Comparison of ENCODE assay signal across 8 mouse cellular contexts in the genomic region with DNA sequence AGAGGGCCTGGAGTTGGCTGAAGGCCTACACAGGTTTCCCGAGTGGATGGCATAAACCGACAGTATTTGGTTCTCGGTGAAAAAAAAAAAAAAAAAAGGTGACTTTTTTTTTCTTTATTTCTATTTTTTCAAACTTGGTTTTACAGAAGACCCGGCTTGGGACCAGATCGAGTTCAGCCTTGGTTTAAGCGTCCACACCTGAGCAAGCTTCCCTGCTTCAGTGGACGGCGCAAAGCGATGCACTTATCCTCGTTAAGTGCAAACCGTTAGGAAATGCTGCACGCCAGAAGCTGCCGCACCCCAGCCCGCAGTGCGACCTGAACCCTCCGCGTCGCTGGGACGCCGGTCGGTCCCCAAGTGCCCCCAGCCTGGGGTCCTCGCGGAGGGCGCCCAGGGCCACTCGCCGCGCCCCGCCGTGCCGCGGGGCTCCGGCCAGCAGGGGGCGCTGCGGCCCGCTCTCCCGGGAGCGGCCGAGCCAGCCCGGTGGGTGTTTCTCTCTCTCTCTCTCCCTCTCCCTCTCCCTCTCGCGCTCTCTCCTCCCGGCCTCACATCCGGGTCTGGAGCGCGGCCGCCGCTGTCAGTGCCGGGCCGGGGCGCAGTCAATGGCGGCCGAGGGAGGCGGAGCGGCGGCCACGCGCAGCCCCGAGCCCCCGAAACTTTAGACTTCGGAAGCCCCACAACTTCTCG. TPM values are rescaled to one million over a fixed set of nuclear protein-coding genes. Genes with fewer than 3 reads are reported as not detected.
DNase-seq lines count a peak whose midpoint lies in the region; ATAC-seq and TF ChIP-seq lines count a peak whose summit lies in the region.

No protein-coding gene starts in this region.

- WGBS in forebrain, embryonic 16.5 days, result 1% methylated on average over 61 of the region's 61 CpGs
- WGBS in neural tube, embryonic 15.5 days, result 2% methylated on average over 60 of the region's 61 CpGs

- H3K27ac ChIP-seq in forebrain, embryonic 16.5 days (ENCODE audit: low read length), result peak overlapping the region; percentile 93
- H3K27ac ChIP-seq in neural tube, embryonic 15.5 days (replicated peaks), result peak overlapping the region; percentile 94

- H3K9ac ChIP-seq in forebrain, embryonic 16.5 days (replicated peaks; ENCODE audit: low read depth, low read length), result peak overlapping the region; percentile 94
- H3K9ac ChIP-seq in neural tube, embryonic 15.5 days (replicated peaks), result peak overlapping the region; percentile 96

- H3K36me3 ChIP-seq in G1E (replicated peaks), result peaks cover 14% of the 10 kb centered on the region
- no peaks in the 10 kb centered on the region for H3K36me3 ChIP-seq in forebrain, embryonic 16.5 days (ENCODE audit: control insufficient read depth, insufficient read depth)
- H3K36me3 ChIP-seq in neural tube, embryonic 15.5 days, result no peaks in the 10 kb centered on the region

- peak; percentile 92 for ATAC-seq in G1E (ENCODE audit: extremely low read depth, insufficient number of reproducible peaks, low FRiP score, poor library complexity, severe bottlenecking)
- peak; percentile 98 for ATAC-seq in forebrain, embryonic 16.5 days
- ATAC-seq in neural tube, embryonic 15.5 days (ENCODE audit: low FRiP score), result peak; percentile 97

- peak overlapping the region; percentile 92 for H3K4me3 ChIP-seq in G1E (ENCODE audit: low read depth, low read length)
- peak overlapping the region; percentile 89 for H3K4me3 ChIP-seq in forebrain, embryonic 16.5 days (replicated peaks; ENCODE audit: low read length)
- peak overlapping the region; percentile 97 for H3K4me3 ChIP-seq in neural tube, embryonic 15.5 days (replicated peaks)

- peak; percentile 57 for TF ChIP-seq CTCF in G1E (IDR thresholded peaks at IDR 0.05; ENCODE audit: low read depth, low read length)

- no peaks in the 10 kb centered on the region; the same call in 1 of the 2 replicates for H3K27me3 ChIP-seq in G1E (ENCODE audit: insufficient read depth, low read length)
- H3K27me3 ChIP-seq in forebrain, embryonic 16.5 days (replicated peaks; ENCODE audit: control insufficient read depth, insufficient read depth, low read length), result no peaks in the 10 kb centered on the region
- no peaks in the 10 kb centered on the region for H3K27me3 ChIP-seq in neural tube, embryonic 15.5 days (replicated peaks)

- intact Hi-C loops in heart, postnatal 36 days (cut with DNase I), result loop anchor here (1.0 to 10.0 kb wide), 6 partner anchors 32 to 474 kb away; partner anchors contain the start of genes Abracl and Nhsl1

- peak overlapping the region; percentile 66 for H3K4me2 ChIP-seq in forebrain, embryonic 16.5 days (ENCODE audit: low read length)
- peak overlapping the region; percentile 70 for H3K4me2 ChIP-seq in neural tube, embryonic 15.5 days

- peak; percentile 88 for DNase-seq in G1E (ENCODE audit: low spot score)
- DNase-seq in cerebellum, adult 11-12 months, result peak; percentile 86
- DNase-seq in heart, postnatal 36 days, result peak; percentile 82 to 87
- DNase-seq in layer of hippocampus, adult 18-20 months (ENCODE audit: low spot score in 2 of 2), result peak; percentile 72 to 86
- DNase-seq in lung, adult 18-20 months, result peak; percentile 82 to 87
- peak; percentile 88 for DNase-seq in testis, postnatal 10 days (ENCODE audit: low spot score)

- peaks cover 28% of the 10 kb centered on the region for H3K4me1 ChIP-seq in G1E (ENCODE audit: insufficient read depth, low read depth, low read length)
- peaks cover 19% of the 10 kb centered on the region for H3K4me1 ChIP-seq in forebrain, embryonic 16.5 days (replicated peaks; ENCODE audit: control insufficient read depth, insufficient read depth, low read length)
- peaks cover 25% of the 10 kb centered on the region for H3K4me1 ChIP-seq in neural tube, embryonic 15.5 days

- no peaks in the 10 kb centered on the region for H3K9me3 ChIP-seq in G1E (replicated peaks)
- no peaks in the 10 kb centered on the region; the same call in 1 of the 2 replicates for H3K9me3 ChIP-seq in forebrain, embryonic 16.5 days (ENCODE audit: control insufficient read depth, low read length)
- no peaks in the 10 kb centered on the region for H3K9me3 ChIP-seq in neural tube, embryonic 15.5 days (replicated peaks)

RNA-seq across cellular contexts. Expression of gene Reps1, which starts 0.5 kb away (rescaled TPM):
- total RNA-seq in G1E (2014; fragmentation: Nextera tagmentation), result 124 and 161 TPM in 2 replicates
- total RNA-seq in G1E (2017), result 36.7 and 37.6 TPM in 2 replicates
- 36.1 and 45.8 TPM in 2 replicates for polyA plus RNA-seq in G1E (2012)
- 12.1 and 15.4 TPM in 2 replicates for polyA plus RNA-seq in forebrain, embryonic 16.5 days (2015; fragmentation: Nextera tagmentation; extraction: Ambion mirVana)
- 10 to 100 TPM; 27.6 to 30.5 TPM for total RNA-seq in heart, postnatal 36 days (2021)
- total RNA-seq in layer of hippocampus, adult 18-20 months (2021), result 10 to 100 TPM; 82.2 to 82.6 TPM
- 19.3 and 25.6 TPM in 2 replicates for polyA plus RNA-seq in neural tube, embryonic 15.5 days (2015; fragmentation: Nextera tagmentation; extraction: Ambion mirVana)

RNA-seq across cellular contexts. Expression of gene Abracl, which starts 32.1 kb away (rescaled TPM):
- total RNA-seq in G1E (2014; fragmentation: Nextera tagmentation) (40.1 and 55.2 TPM in 2 replicates), G1E (2017) (275 and 289 TPM in 2 replicates)
- polyA plus RNA-seq in G1E (2012), result 19.8 and 20.1 TPM in 2 replicates
- polyA plus RNA-seq in forebrain, embryonic 16.5 days (2015; fragmentation: Nextera tagmentation; extraction: Ambion mirVana), result 193 and 229 TPM in 2 replicates
- 10 to 100 TPM; 26.2 to 30.7 TPM for total RNA-seq in heart, postnatal 36 days (2021)
- 10 to 100 TPM; 31.5 to 32.7 TPM for total RNA-seq in layer of hippocampus, adult 18-20 months (2021)
- polyA plus RNA-seq in neural tube, embryonic 15.5 days (2015; fragmentation: Nextera tagmentation; extraction: Ambion mirVana), result 56.5 and 85.4 TPM in 2 replicates

Comparison
In these comparisons a context has a peak if more than half of its experiments do, and no peak if none do; other contexts are left out.
1. Peak in every context shown above with its lines: DNase-seq, ATAC-seq, H3K4me3 ChIP-seq and H3K27ac ChIP-seq.